Mouse (Mus musculus) cerebral cortex, adult 2 months (tissue): Measurements from ENCODE around the gene Hist1h4b.

Experiments used
- WGBS: fragments of 180-500 bp; shearing (Covaris S2); methylation state at CpG from one replicate; pipeline ENCODE4 v1.1.7; 2018; 5-methylcytosine and 5-hydroxymethylcytosine counted together

Hist1h4b gene

GRCm38 (mm10) chr13:23756790-23757189 is at the start of gene Hist1h4b:
TSS of gene Hist1h4b (plus strand) at chr13:23757013.
- under 1% methylated on average over 21 of the region's 22 CpGs for WGBS

- 93% methylated on average over 4 of the region's 4 CpGs for WGBS
Measured at GRCm38 (mm10) chr13:23708041-23708440, 48.8 kb upstream of the Hist1h4b start.

- 70% methylated on average over 4 of the region's 4 CpGs for WGBS
Measured at GRCm38 (mm10) chr13:23708654-23709053, 48.2 kb upstream of the Hist1h4b start.

- 22% methylated on average over 15 of the region's 15 CpGs for WGBS
Measured at GRCm38 (mm10) chr13:23709714-23710373, 47.0 kb upstream of the Hist1h4b start.

GRCm38 (mm10) chr13:23710374-23711089 is 46.3 kb upstream of the Hist1h4b start, which contains the start of gene Hfe:
TSS of gene Hfe (minus strand) at chr13:23710854.
- 4% methylated on average over 17 of the region's 17 CpGs for WGBS

GRCm38 (mm10) chr13:23716261-23717042 is 40.4 kb upstream of the Hist1h4b start:
- WGBS: 83% methylated on average over 5 of the region's 5 CpGs

- WGBS: 63% methylated on average over 11 of the region's 11 CpGs
Measured at GRCm38 (mm10) chr13:23717176-23717575, 39.6 kb upstream of the Hist1h4b start.

- WGBS: 25% methylated on average over 2 of the region's 2 CpGs
Measured at GRCm38 (mm10) chr13:23717593-23718245, 39.1 kb upstream of the Hist1h4b start.

- WGBS: 92% methylated on average over 4 of the region's 4 CpGs
Measured at GRCm38 (mm10) chr13:23724239-23724638, 32.6 kb upstream of the Hist1h4b start.

- WGBS: 86% methylated on average over 1 of the region's 1 CpGs
Measured at GRCm38 (mm10) chr13:23725213-23725612, 31.6 kb upstream of the Hist1h4b start.

- WGBS: 81% methylated on average over 18 of the region's 18 CpGs
Measured at GRCm38 (mm10) chr13:23728472-23729191, 28.2 kb upstream of the Hist1h4b start.

- 85% methylated on average over 9 of the region's 9 CpGs for WGBS
Measured at GRCm38 (mm10) chr13:23729192-23729525, 27.7 kb upstream of the Hist1h4b start.

GRCm38 (mm10) chr13:23729706-23730105 is 27.1 kb upstream of the Hist1h4b start:
- WGBS: 93% methylated on average over 5 of the region's 5 CpGs

GRCm38 (mm10) chr13:23730479-23730878 is 26.3 kb upstream of the Hist1h4b start:
- WGBS: 55% methylated on average over 8 of the region's 8 CpGs

GRCm38 (mm10) chr13:23732156-23732804 is 24.5 kb upstream of the Hist1h4b start:
- 21% methylated on average over 8 of the region's 8 CpGs for WGBS

- WGBS: 90% methylated on average over 5 of the region's 5 CpGs
Measured at GRCm38 (mm10) chr13:23737091-23737490, 19.7 kb upstream of the Hist1h4b start.

- 23% methylated on average over 4 of the region's 4 CpGs for WGBS
Measured at GRCm38 (mm10) chr13:23738041-23738440, 18.8 kb upstream of the Hist1h4b start.

GRCm38 (mm10) chr13:23738677-23739068 is 18.1 kb upstream of the Hist1h4b start, which contains the start of gene Hist1h1c:
TSS of gene Hist1h1c (plus strand) at chr13:23738808.
- under 1% methylated on average over 38 of the region's 38 CpGs for WGBS

GRCm38 (mm10) chr13:23739069-23739921 is 17.5 kb upstream of the Hist1h4b start:
- WGBS: under 1% methylated on average over 39 of the region's 39 CpGs

- WGBS: under 1% methylated on average over 14 of the region's 14 CpGs
Measured at GRCm38 (mm10) chr13:23739922-23740252, 16.9 kb upstream of the Hist1h4b start.
